Mouse (Mus musculus) left cerebral cortex, adult 11 months (tissue): ENCODE results near the gene Mfap1a.
"Not testable (repeated sequence)": the region's sequence is repeated elsewhere in the genome, so short reads cannot be mapped to it uniquely, and the experiment has no call there.

ENCODE experiments used
- DNase-seq: peaks from one replicate; pipeline ENCODE4 v3.0.0; 2022; ENCODE audit warnings: low spot score

The Mfap1a gene

DNA sequence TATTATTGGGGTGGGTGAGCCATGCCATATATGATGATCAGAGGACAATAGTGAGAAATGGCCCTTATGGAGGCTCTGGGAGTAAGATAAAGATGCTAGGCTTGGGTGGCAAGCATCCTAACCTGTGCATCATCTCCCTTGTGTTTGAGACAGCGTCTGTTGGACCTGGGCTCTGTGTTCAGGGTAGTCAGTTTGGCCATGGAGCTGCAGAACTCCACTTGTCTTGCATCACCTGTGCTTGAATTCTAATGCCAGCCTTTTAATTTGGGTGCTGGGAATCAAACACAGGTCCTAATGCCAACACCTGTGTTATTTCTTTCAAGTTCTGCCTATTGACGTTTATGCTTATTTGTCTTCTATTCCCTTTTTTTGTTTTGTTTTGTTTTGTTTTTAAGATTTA, 31.2 kb downstream of the Mfap1a start:
- not testable (repeated sequence) for DNase-seq

DNA sequence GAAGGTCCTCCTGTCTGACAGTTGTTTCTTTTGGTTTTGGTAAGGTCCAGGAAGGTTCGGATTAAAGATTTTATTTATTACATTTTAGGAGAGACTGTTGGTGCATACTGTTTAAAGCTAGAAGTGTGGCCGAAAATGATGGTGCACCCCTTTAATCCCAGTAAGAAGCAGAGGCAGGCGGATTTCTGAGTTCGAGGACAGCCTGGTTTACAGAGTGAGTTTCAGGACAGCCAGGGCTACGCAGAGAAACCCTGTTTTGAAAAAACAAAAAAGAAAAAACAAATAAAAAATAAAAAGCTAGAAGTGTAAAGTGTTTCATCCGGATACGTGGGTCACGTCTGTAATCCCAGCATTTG, 32.3 kb downstream of the Mfap1a start:
- DNase-seq, result no peak

DNA sequence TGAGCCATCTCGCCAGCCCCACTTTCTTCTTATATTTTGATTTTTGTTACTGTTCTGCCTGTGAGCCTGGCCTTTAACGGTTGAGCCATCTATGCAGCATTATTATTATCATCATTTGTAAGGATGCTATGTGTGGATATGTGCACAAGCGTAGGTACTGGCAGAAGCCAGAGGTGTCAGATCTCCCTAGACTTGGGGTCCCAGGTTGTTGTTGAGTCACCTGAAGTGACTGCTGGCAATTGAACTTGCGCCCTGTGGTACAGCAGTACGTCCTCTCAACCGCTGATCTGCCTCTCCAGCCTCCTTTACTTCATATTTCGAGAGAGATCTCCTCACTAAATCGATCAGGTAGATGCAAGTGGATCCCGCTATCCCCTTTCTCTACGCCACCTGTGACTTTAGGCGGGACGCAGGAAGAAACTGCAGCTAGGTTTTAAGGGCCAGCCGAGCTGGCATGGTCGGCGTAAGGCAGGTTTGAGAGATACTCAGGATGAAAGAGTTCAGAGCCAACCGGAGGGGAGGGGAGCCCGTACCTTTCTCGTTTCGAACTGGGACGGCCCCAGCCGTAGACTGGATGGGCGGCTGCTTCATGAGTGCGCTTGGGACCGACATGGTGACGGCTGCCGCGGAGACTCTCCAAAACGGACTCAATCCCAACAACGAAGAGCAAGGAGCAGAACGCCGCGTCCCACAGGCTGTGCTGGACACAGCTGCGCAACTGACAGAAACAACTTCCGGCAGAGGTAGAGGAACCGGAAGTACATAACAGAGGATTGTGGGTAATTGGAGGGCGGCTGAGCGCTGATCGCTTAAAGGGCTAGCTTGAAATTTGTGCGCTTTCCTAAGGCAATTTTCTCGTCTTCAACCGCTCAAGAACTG, 32.9 kb downstream of the Mfap1a start, which contains the start of gene Mfap1b:
TSS of gene Mfap1b (minus strand) at position 767 of the 879 bp plus-strand sequence.
- DNase-seq, result peak; percentile 81

DNA sequence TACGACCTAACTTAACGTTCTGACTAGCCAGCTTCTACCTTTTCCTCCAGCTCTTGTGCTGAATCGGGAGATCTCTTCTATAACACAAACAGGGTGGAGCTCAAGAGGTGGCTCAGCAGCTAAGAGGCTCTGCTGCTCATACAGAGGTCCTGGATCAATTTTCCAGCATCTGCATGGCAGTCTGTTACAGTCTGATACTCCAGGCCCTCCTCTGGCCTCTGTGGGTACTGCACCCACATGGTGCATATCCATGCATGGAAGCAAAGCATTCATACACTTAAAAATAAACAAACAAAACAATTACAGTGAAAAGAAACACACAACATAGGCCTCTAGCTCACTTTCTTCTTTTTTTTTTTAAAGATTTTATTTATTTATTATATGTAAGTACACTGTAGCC, 33.7 kb downstream of the Mfap1a start:
- not testable (repeated sequence) for DNase-seq

DNA sequence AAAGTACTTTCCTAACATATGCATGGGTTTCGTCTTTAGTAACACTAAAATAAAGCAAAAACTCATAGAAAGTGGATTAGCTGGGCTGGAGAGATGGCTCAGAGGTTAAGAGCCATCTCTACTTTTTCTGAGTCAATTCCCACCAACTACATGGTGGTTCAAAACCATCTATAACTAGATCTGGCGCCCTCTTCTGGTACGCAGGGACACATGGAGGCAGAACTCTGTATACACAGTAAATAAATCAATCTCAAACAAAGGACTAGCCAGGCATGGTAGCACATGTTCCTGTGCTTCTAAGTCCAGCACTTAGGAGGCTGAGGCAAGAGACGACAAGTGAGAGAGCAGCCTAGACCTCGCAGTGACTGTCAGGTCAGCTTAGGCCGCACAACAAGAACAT, 37.5 kb downstream of the Mfap1a start:
- not testable (repeated sequence) for DNase-seq

DNA sequence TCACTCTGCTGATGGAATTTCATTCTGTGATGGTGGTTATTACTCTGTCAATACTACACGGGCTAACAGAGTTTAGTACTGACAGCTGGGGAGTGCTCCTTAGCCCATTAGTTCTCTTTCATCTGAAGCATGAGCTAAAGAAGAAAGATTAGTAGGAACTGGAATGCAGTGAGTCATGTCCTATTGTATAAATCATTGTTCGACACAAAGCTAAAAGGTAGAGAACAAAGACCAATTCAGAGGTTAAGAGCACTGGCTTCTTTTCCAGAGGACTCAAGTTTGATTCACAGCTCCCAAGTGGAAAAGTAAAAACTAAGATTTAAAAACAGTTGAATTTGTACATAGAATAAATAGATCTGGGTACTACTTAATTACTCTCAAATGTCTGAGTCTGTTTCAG, 46.4 kb downstream of the Mfap1a start:
- DNase-seq, result no peak

DNA sequence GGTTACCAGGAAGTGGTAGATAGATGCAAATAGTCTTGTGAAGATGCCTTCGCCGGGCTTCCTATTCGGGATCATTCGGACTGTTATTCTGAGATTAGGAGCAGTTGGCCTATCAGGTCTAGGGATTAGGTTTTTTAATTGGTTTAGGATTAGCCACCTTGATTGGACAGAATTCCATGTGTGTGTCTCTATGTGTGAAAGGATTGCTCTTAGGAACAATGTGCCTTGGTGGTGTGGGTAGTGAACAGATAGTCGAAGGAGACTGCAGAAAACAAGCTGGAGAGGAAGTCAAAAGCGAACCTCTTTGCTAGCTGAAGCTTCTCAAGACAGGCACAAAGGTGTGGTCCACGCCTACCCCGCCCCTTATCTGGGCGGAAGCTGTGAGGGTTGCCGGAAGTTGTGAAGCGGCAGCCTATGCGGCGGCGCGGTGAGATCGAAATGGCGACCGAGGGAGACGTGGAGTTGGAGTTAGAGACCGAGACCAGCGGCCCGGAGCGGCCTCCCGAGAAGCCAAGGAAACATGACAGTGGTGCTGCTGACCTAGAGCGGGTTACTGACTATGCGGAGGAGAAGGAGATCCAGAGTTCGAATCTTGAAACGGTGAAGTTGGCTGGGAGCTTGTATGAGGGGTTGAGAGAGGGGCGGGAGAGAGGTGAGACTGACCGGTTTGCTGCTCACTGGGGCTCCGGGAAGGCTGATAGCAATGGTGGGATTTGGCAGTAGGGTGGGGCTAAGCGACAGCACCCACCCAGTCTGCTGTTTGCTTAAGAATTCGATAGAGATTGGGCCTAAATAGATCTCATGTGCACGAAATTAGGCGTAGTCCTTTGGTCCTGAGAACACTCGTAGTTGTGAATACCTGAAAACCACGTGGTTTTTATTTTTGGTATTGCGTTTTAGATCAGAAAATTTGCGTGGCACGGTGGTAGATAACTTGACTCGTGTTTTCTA, 49.5 kb downstream of the Mfap1a start, which contains the start of gene Serinc4:
TSS of gene Serinc4 (minus strand) at position 90 of the 951 bp plus-strand sequence.
- DNase-seq, result peak; percentile 62

DNA sequence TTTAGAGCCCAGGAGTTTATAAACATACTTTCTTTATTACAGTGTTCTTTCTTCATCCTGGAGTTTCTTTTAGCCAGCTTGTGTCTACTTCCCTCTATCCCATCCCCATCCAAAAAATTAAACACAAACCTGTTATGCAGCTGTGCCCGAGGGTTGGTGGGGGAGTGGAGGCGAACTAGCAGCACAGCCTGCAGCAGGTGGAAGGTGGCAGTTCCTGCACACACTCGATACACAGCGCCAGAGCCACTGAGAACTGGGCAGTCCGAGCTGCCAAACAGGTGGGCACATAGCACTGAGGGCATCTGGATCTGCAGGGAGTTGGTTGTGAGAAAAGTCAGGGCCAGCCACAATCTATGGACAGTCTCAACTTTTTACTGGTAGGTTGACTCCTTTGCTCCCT, 50.9 kb downstream of the Mfap1a start:
- no peak for DNase-seq

DNA sequence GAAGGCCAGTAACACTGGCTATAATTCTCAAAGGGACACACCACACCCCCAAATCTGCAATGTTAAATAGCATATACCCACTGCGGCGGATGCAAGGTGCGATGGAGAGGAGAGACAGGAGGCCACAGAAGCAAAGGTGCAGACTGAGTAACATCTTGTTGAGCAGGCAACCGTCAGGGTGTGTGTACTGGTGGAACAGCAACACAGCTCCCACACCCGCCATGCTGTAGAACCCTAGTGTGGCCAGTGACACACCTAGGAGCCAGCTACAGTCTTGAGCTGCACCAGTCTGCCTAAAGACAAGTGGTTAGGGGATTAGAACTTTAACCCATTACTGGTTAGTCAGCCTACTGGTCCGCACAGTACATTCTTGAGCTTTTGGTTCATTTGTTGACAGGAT, 52.5 kb downstream of the Mfap1a start:
- no peak for DNase-seq

DNA sequence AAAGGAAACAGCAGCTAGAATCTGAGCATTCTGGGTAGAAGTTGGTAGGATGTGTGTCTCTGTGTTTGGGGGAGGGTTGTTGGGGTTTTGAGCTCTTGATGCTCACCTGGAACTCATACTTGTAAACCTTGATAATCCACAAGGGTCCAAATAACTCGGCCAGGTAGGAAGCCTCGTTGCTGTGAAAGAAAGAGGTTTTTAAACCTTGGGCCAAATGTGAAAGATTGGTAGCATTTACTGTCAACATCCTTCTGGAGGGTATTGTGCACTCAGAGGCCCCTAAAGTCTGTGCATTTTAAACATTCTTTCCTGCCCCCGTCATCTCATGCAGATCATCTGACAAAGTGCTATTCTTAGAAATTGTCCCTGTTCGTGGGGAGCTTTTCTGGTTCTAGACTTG, 53.5 kb downstream of the Mfap1a start, which contains the start of gene Hypk:
TSS of gene Hypk (plus strand) at position 301 of the 400 bp plus-strand sequence.
- DNase-seq, result no peak

DNA sequence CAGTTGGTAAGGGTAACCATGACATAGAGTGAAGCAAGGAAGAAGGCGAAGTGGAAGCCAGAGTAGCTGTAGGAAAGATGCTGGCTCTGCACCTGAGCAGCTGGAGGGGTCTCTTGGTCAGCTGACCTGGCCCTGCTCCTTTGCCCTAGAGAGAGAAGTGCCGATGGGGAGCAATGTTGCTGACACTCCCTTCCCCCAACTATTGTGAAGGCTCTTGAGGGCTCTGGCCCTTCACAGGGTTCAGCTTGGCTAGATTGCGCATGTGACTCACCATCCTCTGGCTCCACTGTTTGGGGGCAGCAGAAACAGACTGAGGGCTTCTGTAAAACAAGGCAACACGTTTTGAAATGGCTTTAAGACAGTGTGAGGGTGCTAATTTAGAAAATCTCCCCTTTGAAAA, 54.1 kb downstream of the Mfap1a start:
- no peak for DNase-seq

DNA sequence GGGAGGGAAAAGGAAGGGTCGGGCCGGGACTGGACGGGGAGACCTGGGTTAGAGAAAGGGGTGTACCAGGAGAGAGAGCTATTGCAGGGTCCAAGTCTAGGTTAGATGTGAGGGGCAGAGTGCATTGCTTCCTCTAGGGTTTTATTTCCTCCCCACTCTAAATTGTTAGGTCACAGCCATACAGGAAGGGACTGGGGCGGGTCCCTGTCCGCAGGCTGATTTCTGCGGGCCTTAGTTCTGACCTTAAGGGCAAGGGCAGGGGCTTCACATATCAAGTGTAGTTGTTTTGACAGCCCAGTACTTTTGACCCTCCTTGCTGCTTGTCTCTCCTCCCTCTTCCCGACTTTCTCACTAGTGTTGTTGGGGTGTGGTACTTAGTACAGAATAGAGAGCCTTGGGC, 56.4 kb downstream of the Mfap1a start:
- DNase-seq, result no peak

DNA sequence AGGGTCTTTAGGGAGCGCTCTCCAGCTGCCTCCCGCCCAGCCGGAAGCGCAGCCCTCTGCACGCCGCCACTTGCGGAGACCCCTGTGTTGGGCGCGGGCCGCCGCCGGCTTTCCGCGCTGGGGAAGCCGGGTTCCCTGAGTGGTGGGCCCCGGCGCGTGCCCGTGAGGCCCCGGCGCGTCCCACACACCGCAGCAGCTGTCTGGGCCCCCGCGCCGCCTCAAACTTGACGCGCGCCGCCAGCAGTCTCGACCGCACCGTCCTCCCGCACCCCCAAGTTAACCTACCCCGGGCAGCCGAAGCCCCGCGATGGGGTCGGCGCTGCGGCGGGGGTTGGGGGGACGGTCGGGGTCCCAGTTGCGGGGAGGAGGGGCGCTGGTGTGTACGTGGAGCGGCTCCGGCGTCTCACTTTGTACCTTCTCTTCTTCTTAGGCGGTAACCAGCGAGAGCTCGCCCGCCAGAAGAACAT, 56.9 kb downstream of the Mfap1a start:
- no peak for DNase-seq

DNA sequence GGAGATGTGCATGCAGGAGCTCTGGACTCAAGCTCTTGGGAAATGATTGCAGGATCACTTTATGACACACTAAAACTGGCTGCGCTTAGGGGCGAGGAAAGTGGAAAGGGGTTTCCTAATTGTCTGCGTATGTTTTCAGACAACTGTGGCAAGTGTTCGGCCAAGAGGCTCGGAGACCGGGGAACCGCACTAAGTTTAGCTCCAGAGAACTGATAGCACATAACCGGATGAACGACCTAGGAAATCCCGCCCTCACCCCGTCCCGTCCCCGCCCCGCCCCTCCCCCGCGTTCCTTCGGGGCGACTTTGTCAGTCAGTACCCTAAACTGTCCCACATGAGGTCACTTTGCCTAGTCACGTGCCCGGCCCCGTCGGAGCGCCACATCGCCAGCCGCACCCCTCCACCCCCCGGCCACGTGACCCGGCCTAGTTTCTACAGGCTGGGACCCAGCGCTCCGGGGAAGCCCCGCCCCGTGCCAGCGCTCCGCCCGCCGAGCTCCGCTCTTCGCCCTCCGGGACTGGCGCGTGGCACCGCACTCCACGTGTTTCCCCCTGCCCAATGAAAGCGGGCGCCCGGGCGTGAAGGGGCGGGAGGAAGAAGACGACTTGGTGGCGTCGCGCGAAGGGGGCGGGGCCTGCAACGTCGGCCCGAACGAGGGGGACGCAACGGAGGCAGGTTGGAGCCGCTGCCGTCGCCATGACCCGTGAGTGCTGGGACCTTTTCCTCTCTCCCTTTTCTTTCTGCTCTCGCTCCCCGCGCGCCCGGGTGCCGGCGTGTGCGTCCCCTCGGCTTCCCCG, 57.5 kb downstream of the Mfap1a start, which contains the start of gene Serf2:
TSS of gene Serf2 (plus strand) at position 457 of the 797 bp plus-strand sequence.
- peak; percentile 99 for DNase-seq

DNA sequence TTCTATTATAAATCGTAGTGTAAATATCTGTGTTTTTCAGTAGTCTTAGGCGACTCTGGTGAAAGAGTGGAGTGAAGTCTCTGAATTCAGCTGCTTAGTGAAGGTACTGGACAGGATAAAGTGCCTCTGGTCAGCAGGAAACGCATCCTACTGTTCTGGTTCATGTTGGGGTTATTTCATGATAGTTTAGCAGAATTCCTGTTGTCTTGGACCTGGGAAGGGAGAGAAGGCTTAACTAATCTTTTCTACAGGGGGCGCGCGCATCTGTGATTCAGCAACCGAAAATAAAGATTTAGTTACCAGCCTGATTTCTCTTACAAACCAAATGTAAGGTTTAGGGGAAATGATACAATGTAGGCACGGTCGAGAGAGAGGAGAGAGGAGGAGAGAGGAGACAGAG, 58.3 kb downstream of the Mfap1a start:
- no peak for DNase-seq

DNA sequence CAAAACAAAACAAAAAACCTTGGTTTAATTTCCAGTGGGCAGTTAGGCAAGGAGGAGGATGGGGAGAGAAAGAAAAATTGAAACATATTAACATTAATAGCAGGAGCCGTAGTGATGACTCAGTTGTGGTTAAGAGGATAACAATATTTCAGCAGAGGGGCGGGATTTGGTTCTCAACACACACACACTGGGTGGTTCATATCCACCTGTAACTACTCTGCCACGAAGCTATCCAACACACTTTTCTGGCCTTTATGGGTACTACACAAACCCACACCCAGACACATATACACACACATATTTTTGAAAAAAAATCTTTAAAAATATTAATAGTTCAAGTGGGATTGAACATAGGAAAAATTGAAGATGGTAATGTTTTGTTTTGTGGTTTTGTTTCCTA, 59.5 kb downstream of the Mfap1a start:
- no peak for DNase-seq

DNA sequence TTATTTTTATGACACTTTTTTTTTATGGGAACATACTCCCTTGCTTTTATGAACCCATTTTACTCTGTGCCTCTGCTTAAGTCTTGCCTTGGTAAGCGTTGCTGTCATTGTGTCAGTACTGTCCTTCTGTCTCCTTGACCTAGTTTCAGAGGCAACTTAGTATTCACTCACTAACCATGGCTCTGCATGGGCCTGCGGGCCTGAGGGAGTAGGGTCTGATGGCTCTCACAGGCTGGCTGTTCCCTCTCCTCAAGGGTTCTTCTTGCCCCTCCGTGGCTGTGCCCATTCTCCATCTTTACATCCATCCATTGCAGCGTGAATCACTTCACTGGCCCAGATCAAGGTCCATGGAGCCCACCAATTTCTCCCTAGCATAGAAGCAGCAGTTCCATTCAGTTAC, 60.0 kb downstream of the Mfap1a start:
- DNase-seq, result no peak

DNA sequence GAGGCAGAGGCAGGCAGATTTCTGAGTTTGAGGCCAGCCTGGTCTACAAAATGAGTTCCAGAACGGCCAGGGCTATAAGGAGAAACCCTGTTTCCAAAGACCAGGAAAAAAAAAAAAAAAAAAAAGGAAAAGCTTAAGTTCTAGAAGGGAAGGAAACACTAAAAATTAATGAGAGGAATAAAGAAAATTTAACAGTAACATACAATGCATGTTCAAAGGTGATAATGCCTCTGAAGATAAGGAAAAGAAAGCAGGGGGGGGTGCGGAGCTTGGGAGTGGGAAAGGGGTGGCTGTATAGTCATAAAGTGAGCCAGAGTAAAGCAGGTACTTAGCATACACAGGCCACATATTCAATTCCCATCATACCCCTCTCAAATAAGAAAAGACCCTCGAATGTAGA, 61.3 kb downstream of the Mfap1a start:
- DNase-seq, result no peak

DNA sequence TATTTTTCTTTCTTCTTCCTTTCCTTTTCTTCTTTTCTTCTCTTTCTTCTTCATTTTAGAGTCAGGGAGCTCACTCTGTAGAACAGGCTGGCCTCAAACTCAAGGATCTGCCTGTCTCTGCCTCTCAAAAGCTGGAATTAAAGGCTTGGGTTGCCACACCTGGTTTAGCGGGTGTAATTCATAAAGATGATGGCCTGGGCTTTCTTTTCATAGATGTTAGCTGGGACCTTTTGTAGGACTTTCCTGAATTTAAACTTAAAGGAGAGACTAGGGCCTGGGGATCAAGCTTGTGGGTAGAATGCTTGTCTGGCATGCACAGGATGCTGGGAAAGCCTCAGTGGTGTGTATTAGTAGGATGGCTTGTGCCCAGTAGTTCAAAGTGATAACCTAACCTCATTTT, 62.3 kb downstream of the Mfap1a start, which contains the start of gene Ell3:
TSS of gene Ell3 (minus strand) at position 101 of the 400 bp plus-strand sequence.
- DNase-seq, result no peak

DNA sequence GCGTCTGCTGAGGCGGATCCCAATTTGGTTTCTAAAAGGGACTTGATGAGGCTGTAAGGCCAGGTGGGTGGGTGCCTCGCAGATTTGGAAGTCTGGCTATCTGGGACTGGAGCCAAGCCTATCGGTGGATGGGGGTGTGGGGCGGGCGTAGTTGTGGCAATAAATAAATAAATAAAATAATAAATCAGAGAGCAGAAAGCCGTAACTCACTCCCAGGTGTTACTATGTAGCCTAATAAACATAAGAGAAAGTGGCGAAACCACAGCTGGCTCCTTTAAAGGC, 63.5 kb downstream of the Mfap1a start:
- DNase-seq, result no peak

DNA sequence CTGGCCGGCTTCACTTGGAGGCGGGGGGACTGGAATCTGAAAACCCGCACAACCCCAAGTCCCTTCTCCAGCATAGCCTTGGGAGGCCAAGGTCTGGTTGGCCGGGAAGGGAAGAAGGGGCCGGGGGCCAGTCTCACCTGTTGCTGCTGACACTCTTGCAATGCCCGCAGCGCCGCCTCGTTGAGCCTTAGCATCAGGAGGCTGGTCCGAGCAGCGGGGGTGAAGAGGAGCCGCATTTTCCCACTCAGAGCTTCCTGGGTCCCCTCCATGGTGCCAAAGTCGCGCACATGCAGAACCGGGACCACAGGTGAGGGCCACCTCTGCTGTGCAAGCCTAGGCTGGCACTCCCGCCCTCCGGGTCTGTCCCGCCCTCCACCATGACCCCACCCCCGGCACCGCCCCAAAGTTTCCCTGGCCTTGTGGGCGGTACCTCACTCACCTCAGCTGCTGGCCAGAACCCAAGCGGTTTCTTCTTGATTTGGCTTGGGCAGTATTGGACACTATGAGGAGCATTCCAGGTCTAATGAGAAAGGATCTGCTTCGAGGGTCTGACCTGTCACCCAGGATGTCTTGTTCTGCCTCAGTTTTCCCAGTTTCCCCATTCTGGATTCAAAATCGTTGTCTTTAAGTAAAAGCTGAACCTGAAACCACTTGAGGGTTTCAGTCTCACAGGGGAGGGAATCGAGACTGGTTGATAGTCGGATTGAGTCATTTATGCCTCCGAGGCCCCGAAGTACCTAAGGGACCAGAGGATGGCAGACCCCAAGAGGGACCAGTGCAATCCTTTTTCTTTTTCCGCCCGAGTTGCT, 64.0 kb downstream of the Mfap1a start:
- no peak for DNase-seq
